1 mouse cellular context compared by ENCODE assay signal in genomic region chr16:35967319-35967718, GRCm38 (mm10).
TF ChIP-seq lines count a peak whose summit lies in the region.

No protein-coding gene starts in this region.

TF ChIP-seq in ES-E14, 5 proteins besides CTCF, POLR2A, EP300 and RAD21:
- TF ChIP-seq MAFK (IDR thresholded peaks at IDR 0.05; ENCODE audit: insufficient read depth, low read depth, low read length), result no peak
- peak; percentile 88 for TF ChIP-seq ZNF384 (IDR thresholded peaks at IDR 0.05; ENCODE audit: low read depth, low read length)
